Mouse (Mus musculus) liver, embryonic 11.5 days (tissue): ENCODE results near the gene Zfp13. TPM values are rescaled to one million over a fixed set of nuclear protein-coding genes. Genes with fewer than 3 reads are reported as not detected.
A peak's percentile ranks its signal among the peaks of the same experiment; 100 is the strongest.
"Not testable (repeated sequence)": the region's sequence is repeated elsewhere in the genome, so short reads cannot be mapped to it uniquely, and the experiment has no call there.

Source experiments
- ATAC-seq: fragments of 200-750 bp; cut with Nextera tagmentation; replicated peaks from 2 replicates; pipeline ENCODE4 v1.8.0; 2017; ENCODE audit warnings: moderate number of reproducible peaks, mild to moderate bottlenecking, moderate TSS enrichment, moderate library complexity; ENCODE audit not compliant: low FRiP score
- DNase-seq: peaks from one replicate; pipeline ENCODE4 v3.0.0-alpha.2; 2017; ENCODE audit warnings: low spot score
- H3K27ac ChIP-seq: fragments of 300-500 bp; sonication (generic); 2 replicates; pipeline ENCODE4 v1.5.1; 2014; ENCODE audit warnings: mild to moderate bottlenecking, low read depth, low read length, control low read depth
- H3K27me3 ChIP-seq: fragments of 300-500 bp; sonication (generic); replicated peaks from 2 replicates; pipeline ENCODE4 v1.6.1; 2014; ENCODE audit warnings: low read length, mixed read lengths; ENCODE audit not compliant: control insufficient read depth, insufficient read depth
- H3K36me3 ChIP-seq: fragments of 300-500 bp; sonication (generic); 2 replicates; pipeline ENCODE4 v1.6.1; 2014; ENCODE audit warnings: mild to moderate bottlenecking, low read length, moderate library complexity, mixed read lengths; ENCODE audit not compliant: control insufficient read depth, insufficient read depth
- H3K4me1 ChIP-seq: fragments of 300-500 bp; sonication (generic); replicated peaks from 2 replicates; pipeline ENCODE4 v1.6.1; 2014; ENCODE audit warnings: low read length, mixed read lengths; ENCODE audit not compliant: control insufficient read depth, insufficient read depth
- H3K4me2 ChIP-seq: fragments of 300-500 bp; sonication (generic); 2 replicates; pipeline ENCODE4 v1.6.1; 2014; ENCODE audit warnings: mild to moderate bottlenecking, control low read depth, moderate library complexity
- H3K4me3 ChIP-seq: fragments of 300-500 bp; sonication (generic); 2 replicates; pipeline ENCODE4 v1.5.1; 2014; ENCODE audit warnings: low read depth, low read length, control low read depth
- H3K9ac ChIP-seq: fragments of 300-500 bp; sonication (generic); 2 replicates; pipeline ENCODE4 v1.6.1; 2014; ENCODE audit warnings: low read depth, low read length, control low read depth
- H3K9me3 ChIP-seq: fragments of 300-500 bp; sonication (generic); 2 replicates; pipeline ENCODE4 v1.6.1; 2016; ENCODE audit warnings: low read length, inconsistent platforms, mixed read lengths; ENCODE audit not compliant: control insufficient read depth
- WGBS: fragments of 180-500 bp; shearing (Covaris S2); extraction: QIAGEN DNeasy Blood & Tissue Kit; methylation state at CpG from one replicate; pipeline ENCODE4 v1.1.7; 2014; 5-methylcytosine and 5-hydroxymethylcytosine counted together
- polyA plus RNA-seq: library from polyadenylated mRNA; unstranded; fragments of >200 nt; fragmentation: Nextera tagmentation; extraction: Ambion mirVana; gene quantifications from 2 replicates; pipeline ENCODE4 v1.2.1, GENCODE M21; 2014

Gene Zfp13
- polyA plus RNA-seq, 1 experiment from 2014 or later = 5.6 TPM

DNA sequence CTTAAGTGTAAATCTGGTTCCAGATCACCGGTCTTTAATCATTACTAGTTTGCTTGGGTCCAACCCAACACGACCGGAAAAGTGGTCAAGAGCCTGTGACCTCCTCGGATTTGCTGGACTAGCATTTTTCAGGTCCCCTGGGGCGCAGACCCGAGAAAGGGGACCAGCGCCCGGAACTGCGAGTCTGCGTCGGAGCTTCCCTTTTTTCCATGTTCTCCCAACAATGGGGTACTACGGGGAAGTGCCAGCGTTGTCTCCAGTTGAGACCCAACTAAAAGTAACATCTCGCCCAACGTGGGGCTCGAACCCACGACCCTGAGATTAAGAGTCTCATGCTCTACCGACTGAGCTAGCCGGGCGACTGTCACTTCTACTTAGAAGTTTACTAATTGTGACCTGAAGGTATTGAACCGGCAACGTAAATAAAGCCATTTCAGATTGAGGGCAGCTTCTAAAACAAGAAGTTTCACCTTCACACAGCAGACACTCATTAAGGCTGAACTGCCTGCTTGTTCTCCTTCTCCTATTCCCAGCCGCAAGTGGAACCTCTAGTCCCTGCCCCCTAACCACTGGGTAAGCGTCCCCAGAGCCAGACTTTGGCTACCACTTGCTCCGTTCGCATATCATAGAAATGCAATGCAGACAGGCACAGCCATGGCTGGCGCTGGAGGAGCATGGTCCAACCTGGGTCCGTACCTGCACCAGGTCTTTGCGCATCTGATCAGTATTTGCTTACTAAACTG lies 64.1 kb downstream of the Zfp13 start:
- peak overlapping the region; percentile 73 for H3K4me2 ChIP-seq
- not testable (repeated sequence) for H3K36me3 ChIP-seq, H3K4me1 ChIP-seq, H3K9ac ChIP-seq, H3K9me3 ChIP-seq, H3K27ac ChIP-seq, H3K27me3 ChIP-seq
- under 1% methylated on average over 17 of the region's 29 CpGs for WGBS
- DNase-seq (peak; percentile 76), ATAC-seq (peak; percentile 81)
- H3K4me3 ChIP-seq = peak overlapping the region; percentile 43

GRCm38 (mm10) chr17:23533591-23534490 lies 65.4 kb downstream of the Zfp13 start:
- H3K27ac ChIP-seq, H3K9me3 ChIP-seq, DNase-seq, H3K4me1 ChIP-seq, H3K36me3 ChIP-seq, H3K27me3 ChIP-seq: not testable (repeated sequence)
- H3K4me2 ChIP-seq = peak overlapping the region; percentile 73
- H3K9ac ChIP-seq = peak overlapping the region; percentile 31; the same call in 1 of the 2 replicates
- ATAC-seq = peak; percentile 82
- H3K4me3 ChIP-seq = peak overlapping the region; percentile 43
- WGBS = 8% methylated on average over 10 of the region's 23 CpGs

DNA sequence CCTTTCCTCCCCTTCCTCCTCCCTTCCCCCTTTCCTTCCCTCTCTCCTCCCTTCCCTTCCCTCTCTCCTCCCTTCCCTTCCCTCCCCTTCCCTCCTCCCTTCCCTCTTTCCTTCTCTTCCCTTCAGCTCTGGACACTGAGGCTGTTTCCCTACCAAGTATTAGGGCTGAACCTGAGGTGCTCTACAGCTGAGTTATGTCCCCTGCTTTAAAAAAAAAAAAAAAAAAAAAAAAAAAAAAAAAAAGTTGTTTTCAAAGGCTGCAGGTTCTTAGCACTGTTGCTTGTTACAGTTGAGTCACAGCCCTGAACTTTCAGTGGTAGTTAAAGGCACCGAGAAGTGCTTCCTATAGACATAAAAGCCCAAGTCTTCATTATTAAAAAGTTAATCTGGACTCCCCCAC lies 67.9 kb downstream of the Zfp13 start:
- H3K36me3 ChIP-seq, DNase-seq, H3K27ac ChIP-seq, ATAC-seq, H3K4me3 ChIP-seq, H3K4me2 ChIP-seq, H3K9me3 ChIP-seq, H3K27me3 ChIP-seq, H3K4me1 ChIP-seq, H3K9ac ChIP-seq: not testable (repeated sequence)
- 40% methylated on average over 1 of the region's 1 CpGs for WGBS

Other genes with a start within 250 kb of the Zfp13 start
- not detected in 2 replicates for gene Vmn2r116, start 214.9 kb downstream of the Zfp13 start, polyA plus RNA-seq
- not detected in 2 replicates for gene Vmn2r117, start 119.8 kb downstream of the Zfp13 start, polyA plus RNA-seq
- gene Zfp213, start 35.2 kb downstream of the Zfp13 start, polyA plus RNA-seq = 14.3 and 14.8 TPM in 2 replicates
- gene Zscan10, start 1.4 kb upstream of the Zfp13 start, polyA plus RNA-seq = 0.12 and 0.25 TPM in 2 replicates
- gene Mmp25, start 45.8 kb upstream of the Zfp13 start, polyA plus RNA-seq = 0.27 TPM in 1 of 2 replicates, not detected in the other
- 0.37 TPM in 1 of 2 replicates, not detected in the other for gene Bicdl2, start 61.0 kb upstream of the Zfp13 start, polyA plus RNA-seq
- gene Hcfc1r1, start 74.1 kb upstream of the Zfp13 start, polyA plus RNA-seq = 36.5 and 36.6 TPM in 2 replicates
- gene Thoc6, start 74.4 kb upstream of the Zfp13 start, polyA plus RNA-seq = 48.9 and 50.7 TPM in 2 replicates
- 7.9 and 9.5 TPM in 2 replicates for gene Tnfrsf12a, start 78.0 kb upstream of the Zfp13 start, polyA plus RNA-seq
- 9.9 and 11.4 TPM in 2 replicates for gene Cldn6, start 79.8 kb upstream of the Zfp13 start, polyA plus RNA-seq
- gene Cldn9, start 84.5 kb upstream of the Zfp13 start, polyA plus RNA-seq = 0.49 and 0.56 TPM in 2 replicates
- 0.11 TPM in 1 of 2 replicates, not detected in the other for gene 1520401A03Rik, start 123.3 kb upstream of the Zfp13 start, polyA plus RNA-seq
- gene Pkmyt1, start 126.8 kb upstream of the Zfp13 start, polyA plus RNA-seq = 51.5 and 60.2 TPM in 2 replicates
- gene Paqr4, start 141.4 kb upstream of the Zfp13 start, polyA plus RNA-seq = 10.4 and 11.4 TPM in 2 replicates
- gene Kremen2, start 146.3 kb upstream of the Zfp13 start, polyA plus RNA-seq = 0.60 and 0.73 TPM in 2 replicates
- 39.1 and 42.3 TPM in 2 replicates for gene Flywch1, start 172.1 kb upstream of the Zfp13 start, polyA plus RNA-seq
- gene Flywch2, start 186.6 kb upstream of the Zfp13 start, polyA plus RNA-seq = 9.4 and 10.6 TPM in 2 replicates
- gene Srrm2, start 191.0 kb upstream of the Zfp13 start, polyA plus RNA-seq = 355 and 398 TPM in 2 replicates
- 744 and 795 TPM in 2 replicates for gene Elob, start 229.6 kb upstream of the Zfp13 start, polyA plus RNA-seq
- gene Prss33, start 236.6 kb upstream of the Zfp13 start, polyA plus RNA-seq = not detected in 2 replicates
- not detected in 2 replicates for gene Prss32, start 244.4 kb upstream of the Zfp13 start, polyA plus RNA-seq
- gene Prss41, start 244.7 kb upstream of the Zfp13 start, polyA plus RNA-seq = 0.84 and 1.2 TPM in 2 replicates